Mouse (Mus musculus): Measurements from ENCODE around the gene Armh3.

Armh3 gene

GRCm38 (mm10) chr19:45826146-45826545 is 172.1 kb downstream of the Armh3 start:
- in situ Hi-C loops (cut with MboI, MseI), result loop anchor here (5.0 kb wide), 1 partner anchor 76 kb away; no protein-coding TSS in a partner anchor

- in situ Hi-C loops (cut with MboI, MseI), result no loop called here
Observed at GRCm38 (mm10) chr19:45821832-45822231, 176.5 kb downstream of the Armh3 start.

- in situ Hi-C loops (cut with MboI, MseI), result loop anchor here (5.0 kb wide), 2 partner anchors 49 to 139 kb away; no protein-coding TSS in a partner anchor
Observed at GRCm38 (mm10) chr19:45817816-45818490, 180.3 kb downstream of the Armh3 start.

- in situ Hi-C loops (cut with MboI, MseI), result loop anchor here (5.0 kb wide), 2 partner anchors 51 to 141 kb away; no protein-coding TSS in a partner anchor
Observed at GRCm38 (mm10) chr19:45816727-45817126, 181.6 kb downstream of the Armh3 start.

GRCm38 (mm10) chr19:45815831-45816405 is 182.4 kb downstream of the Armh3 start, which contains the start of gene Kcnip2:
Kcnip2 (minus strand) TSS chr19:45816061.
- in situ Hi-C loops (cut with MboI, MseI), result loop anchor here (5.0 kb wide), 2 partner anchors 51 to 141 kb away; no protein-coding TSS in a partner anchor

GRCm38 (mm10) chr19:45815170-45815569 is 183.1 kb downstream of the Armh3 start:
- in situ Hi-C loops (cut with MboI, MseI), result loop anchor here (5.0 kb wide), 2 partner anchors 52 to 142 kb away; no protein-coding TSS in a partner anchor

GRCm38 (mm10) chr19:45813801-45814200 is 184.5 kb downstream of the Armh3 start:
- in situ Hi-C loops (cut with MboI, MseI), result loop anchor here (5.0 kb wide), 1 partner anchor 204 kb away; no protein-coding TSS in a partner anchor

GRCm38 (mm10) chr19:45813263-45813662 is 185.0 kb downstream of the Armh3 start:
- in situ Hi-C loops (cut with MboI, MseI), result loop anchor here (5.0 kb wide), 1 partner anchor 204 kb away; no protein-coding TSS in a partner anchor

- in situ Hi-C loops (cut with MboI, MseI), result loop anchor here (5.0 kb wide), 1 partner anchor 205 kb away; no protein-coding TSS in a partner anchor
Observed at GRCm38 (mm10) chr19:45812673-45813252, 185.5 kb downstream of the Armh3 start.

- in situ Hi-C loops (cut with MboI, MseI), result loop anchor here (5.0 kb wide), 1 partner anchor 205 kb away; no protein-coding TSS in a partner anchor
Observed at GRCm38 (mm10) chr19:45812115-45812514, 186.2 kb downstream of the Armh3 start.

GRCm38 (mm10) chr19:45811028-45811674 is 187.1 kb downstream of the Armh3 start:
- in situ Hi-C loops (cut with MboI, MseI), result loop anchor here (5.0 kb wide), 1 partner anchor 206 kb away; no protein-coding TSS in a partner anchor

- in situ Hi-C loops (cut with MboI, MseI), result loop anchor here (10.0 kb wide), 1 partner anchor 187 kb away; the partner anchor contains the start of gene Armh3
Observed at GRCm38 (mm10) chr19:45807732-45808131, 190.6 kb downstream of the Armh3 start.

- in situ Hi-C loops (cut with MboI, MseI), result loop anchor here (10.0 kb wide), 1 partner anchor 189 kb away; the partner anchor contains the start of gene Armh3
Observed at GRCm38 (mm10) chr19:45805817-45806216, 192.5 kb downstream of the Armh3 start.

GRCm38 (mm10) chr19:45804593-45805368 is 193.5 kb downstream of the Armh3 start:
- in situ Hi-C loops (cut with MboI, MseI), result loop anchor here (10.0 kb wide), 1 partner anchor 190 kb away; the partner anchor contains the start of gene Armh3

- in situ Hi-C loops (cut with MboI, MseI), result loop anchor here (10.0 kb wide), 1 partner anchor 191 kb away; the partner anchor contains the start of gene Armh3
Observed at GRCm38 (mm10) chr19:45803408-45803807, 194.9 kb downstream of the Armh3 start.

- in situ Hi-C loops (cut with MboI, MseI), result loop anchor here (10.0 kb wide), 1 partner anchor 192 kb away; the partner anchor contains the start of gene Armh3
Observed at GRCm38 (mm10) chr19:45802702-45803101, 195.6 kb downstream of the Armh3 start.

GRCm38 (mm10) chr19:45796879-45797278 is 201.4 kb downstream of the Armh3 start:
- in situ Hi-C loops (cut with MboI, MseI), result loop anchor here (5.0 kb wide), 1 partner anchor 510 kb away; no protein-coding TSS in a partner anchor

GRCm38 (mm10) chr19:45796061-45796556 is 202.2 kb downstream of the Armh3 start:
- in situ Hi-C loops (cut with MboI, MseI), result loop anchor here (5.0 kb wide), 1 partner anchor 511 kb away; no protein-coding TSS in a partner anchor

GRCm38 (mm10) chr19:45795406-45795944 is 202.8 kb downstream of the Armh3 start:
- in situ Hi-C loops (cut with MboI, MseI), result loop anchor here (5.0 kb wide), 1 partner anchor 512 kb away; no protein-coding TSS in a partner anchor
